Mouse (Mus musculus) T-cell, adult 2 months (primary cell): ENCODE data around the gene Larp7.

Source experiments
- DNase-seq: peaks from one replicate; pipeline ENCODE4 v3.0.0; 2022; ENCODE audit warnings: low spot score

The Larp7 gene

DNA sequence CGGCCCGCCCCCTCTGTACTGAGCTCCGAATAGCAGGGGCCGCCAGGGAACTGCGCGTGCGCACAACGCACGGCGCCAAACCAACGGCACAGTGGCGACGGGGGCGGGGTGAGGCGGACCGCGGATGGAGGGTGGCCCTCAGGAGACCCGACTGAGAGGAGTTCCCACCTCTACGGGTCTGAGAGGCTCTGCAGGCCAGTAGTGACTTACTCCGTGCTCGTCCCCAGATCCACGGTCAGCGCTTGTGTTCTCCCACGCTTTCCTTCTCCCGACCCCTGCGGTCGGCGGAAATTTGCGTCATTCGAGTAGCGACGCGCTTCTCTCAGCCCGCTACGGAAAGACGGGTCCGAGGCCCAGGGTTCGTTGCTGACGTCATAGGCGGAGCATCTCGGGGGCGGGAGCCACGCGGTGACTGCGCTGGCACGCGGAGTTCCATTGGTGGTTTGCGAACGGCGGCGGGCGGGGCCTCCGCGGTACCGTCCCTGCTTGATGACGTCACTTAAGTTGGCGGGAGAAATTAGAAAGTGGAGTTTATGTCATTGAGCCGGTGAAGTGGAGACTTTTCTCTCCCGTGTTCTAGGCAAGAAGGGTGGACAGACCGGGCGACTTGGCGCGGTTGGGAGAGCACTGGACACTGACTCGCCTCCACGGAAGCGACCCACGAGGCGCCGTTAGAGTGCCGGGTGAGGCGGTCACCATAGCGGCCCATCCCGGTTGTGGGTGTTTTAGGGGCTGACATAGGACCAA, at the start of gene Larp7, which contains the start of gene Zgrf1:
TSS of gene Larp7 (minus strand) at position 377 of the 747 bp plus-strand sequence.
TSS of gene Zgrf1 (plus strand) at position 517 of the 747 bp plus-strand sequence.
- peak; percentile 99 for DNase-seq

GRCm38 (mm10) chr3:127597136-127597535, 44.0 kb upstream of the Larp7 start:
- DNase-seq = no peak

DNA sequence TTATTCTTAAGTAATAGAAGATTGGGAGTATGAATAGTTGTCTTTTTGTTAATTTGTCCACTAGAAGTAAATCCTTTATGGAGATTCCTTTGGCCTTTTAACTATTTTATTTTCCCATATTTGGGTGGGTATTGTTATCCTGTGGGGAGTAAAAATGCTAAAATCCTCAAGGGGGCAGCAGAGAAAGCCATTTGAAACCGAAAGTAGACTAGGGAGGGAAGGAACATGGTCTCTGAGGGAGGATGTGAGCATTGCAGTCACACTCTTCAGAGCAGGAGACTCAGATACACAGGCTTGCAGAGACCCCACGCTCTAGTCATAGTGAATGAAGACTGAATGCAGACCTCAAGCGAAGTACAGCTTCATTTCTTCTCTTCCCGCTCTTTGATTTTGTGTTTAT, 19.4 kb upstream of the Larp7 start:
- DNase-seq = peak; percentile 69

- no peak for DNase-seq
Observed at GRCm38 (mm10) chr3:127565129-127565528, 12.0 kb upstream of the Larp7 start.

DNA sequence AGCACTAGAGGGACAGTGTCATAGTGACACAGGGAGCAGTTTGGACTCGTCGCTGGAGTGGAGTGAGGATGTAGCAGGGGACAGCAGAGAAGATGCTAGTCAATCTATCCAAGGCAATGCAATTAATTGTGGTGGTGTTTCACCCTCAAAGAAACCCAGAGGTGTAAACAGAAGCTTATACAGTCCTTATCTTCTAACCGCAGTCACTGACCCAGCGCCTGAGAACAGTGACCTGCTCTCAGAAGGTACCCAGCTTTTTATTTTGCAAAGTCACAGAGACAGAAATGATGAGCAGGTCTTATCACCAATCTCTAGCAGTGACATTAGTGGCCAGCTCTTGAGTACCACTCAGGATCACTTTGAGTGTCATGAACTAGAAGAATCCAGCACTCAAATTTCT, 9.8 kb upstream of the Larp7 start:
- no peak for DNase-seq

DNA sequence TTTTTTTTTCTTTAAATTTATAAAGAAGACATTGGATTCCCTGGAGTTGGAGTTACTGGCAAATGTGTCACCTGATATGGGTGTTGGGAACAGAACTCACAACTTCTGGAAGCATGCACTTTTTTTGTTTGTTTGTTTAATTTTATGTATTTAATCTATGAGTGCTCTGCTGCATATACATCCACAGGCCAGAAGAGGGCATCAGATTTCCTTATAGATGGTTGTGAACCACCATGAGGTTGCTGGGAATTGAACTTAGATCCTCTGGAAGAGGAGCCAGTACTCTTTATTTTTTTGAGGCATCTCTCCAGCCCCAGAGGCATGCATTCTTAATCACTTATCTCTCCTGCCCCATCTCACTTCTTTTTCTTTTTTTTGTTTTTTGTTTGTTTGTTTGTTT, 5.1 kb upstream of the Larp7 start:
- DNase-seq = no peak

DNA sequence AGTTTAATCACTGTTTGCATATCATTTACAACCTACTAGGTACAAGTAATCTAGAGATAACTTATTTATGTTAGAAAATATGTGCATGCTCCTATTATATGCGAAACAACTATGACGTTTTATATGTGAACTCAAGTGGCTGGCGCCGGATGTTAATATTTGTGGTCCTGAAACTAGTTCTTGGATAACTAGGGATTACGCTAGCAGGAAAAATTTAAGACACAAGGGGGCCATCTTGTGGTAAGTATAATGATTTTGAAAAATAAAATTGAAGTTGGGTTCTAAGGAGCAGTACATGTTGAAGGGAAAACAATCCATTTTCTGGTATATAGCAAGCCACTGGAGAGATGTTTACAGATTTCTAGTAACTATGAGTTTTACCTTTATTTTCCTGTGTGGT, 1.6 kb upstream of the Larp7 start:
- no peak for DNase-seq

DNA sequence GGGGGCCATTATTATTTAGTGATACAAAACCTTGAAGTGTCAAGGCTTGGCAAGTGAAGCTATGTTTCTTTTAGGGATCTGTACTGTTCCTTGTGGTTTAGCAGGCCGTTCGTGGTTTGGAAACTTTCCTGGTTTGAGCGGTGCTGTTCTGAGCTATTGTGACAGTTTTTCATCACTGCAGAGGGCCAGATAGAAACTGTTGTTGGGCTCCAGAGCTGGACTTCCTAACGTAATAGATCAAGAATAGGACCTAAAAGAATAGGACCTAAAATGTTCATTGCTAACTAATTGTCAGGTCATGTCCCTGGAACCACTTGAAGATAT, 533 bp upstream of the Larp7 start:
- no peak for DNase-seq

DNA sequence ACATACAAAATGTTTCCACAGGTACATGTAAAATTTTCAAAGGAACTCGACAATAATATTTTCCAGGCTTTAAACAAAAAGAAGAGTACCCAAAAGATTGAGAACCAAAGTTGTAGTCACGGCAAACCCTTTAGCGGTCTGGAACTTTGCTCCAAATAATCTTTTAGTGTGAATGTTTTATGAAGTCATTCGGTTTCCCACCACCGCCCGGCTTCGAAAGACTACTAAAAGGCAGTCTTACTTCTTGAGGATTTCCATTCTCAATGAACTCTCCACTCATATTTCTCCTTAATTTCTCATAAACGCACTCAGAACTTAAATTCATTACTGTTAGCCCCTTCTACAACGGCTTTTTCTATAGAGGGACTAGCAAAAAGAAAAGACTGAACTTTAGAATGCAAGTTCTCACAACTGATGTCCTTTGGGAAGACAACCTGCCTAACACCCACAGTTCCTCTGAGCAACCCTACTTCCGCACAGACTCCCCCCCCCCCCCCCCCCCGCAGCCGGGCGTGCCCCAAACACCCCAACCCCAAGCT, 646 bp downstream of the Larp7 start:
- no peak for DNase-seq

DNA sequence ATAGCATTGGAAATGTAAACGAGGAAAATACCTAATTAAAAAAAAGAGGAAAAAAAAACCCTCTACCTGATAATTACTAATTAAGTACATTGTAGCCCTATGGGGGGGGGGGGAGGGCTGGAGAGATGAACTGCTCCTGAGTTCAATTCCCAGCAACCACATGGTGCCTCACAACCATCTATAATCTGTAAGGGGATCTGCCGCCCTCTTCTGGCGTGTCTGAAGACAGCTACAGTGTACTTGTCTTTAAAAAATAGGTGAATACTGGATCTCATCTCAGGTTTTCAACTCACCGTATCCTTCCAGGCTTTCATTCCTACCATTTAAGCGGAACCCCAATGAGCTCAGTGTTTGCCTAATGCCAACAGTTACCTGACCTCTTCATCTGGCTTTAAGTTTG, 5.3 kb downstream of the Larp7 start:
- peak; percentile 18 for DNase-seq

GRCm38 (mm10) chr3:127544610-127545121, 8.5 kb downstream of the Larp7 start:
- DNase-seq = no peak

DNA sequence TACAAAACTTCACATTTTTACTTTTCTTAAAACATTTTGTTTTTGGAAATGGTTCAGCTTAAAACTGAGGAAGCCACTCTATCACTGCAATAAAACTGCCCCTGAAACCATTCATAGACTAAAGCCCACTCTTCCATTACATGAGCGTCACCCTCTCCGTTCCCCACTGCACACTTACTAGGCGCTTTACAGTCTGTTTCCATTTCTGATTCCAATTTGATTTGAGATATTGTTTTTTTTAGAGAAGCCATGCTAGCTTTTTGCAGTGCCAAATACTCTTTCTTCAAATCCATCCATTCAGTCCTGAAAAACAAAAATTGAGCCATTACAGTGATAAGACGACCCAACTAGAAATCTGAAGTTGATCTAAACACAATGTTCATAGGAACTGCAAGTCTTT, 9.2 kb downstream of the Larp7 start:
- DNase-seq = no peak

- DNase-seq = no peak
Observed at GRCm38 (mm10) chr3:127539193-127539592, 14.0 kb downstream of the Larp7 start.

DNA sequence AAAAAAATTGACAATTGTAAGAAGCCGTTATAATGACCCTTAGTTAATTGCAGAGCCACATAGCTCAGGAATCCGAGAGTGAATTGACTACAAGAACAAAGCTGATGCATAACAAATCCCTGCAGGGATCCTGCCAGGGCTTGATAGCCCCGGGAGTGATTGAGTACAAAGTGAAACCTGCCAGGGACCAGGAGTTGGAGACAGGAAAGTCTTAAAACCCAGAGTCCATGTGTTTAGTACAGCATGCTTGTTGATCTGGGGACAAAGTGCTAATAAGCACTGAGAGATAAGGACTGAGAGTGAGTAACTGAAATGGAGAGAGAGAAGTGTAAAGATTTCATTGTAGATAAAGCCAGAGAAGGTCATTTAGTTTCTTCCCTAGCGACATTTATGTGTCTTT, 22.9 kb downstream of the Larp7 start:
- no peak for DNase-seq

- no peak for DNase-seq
Observed at GRCm38 (mm10) chr3:127529824-127530223, 23.3 kb downstream of the Larp7 start.

GRCm38 (mm10) chr3:127529210-127529609, 23.9 kb downstream of the Larp7 start:
- no peak for DNase-seq

DNA sequence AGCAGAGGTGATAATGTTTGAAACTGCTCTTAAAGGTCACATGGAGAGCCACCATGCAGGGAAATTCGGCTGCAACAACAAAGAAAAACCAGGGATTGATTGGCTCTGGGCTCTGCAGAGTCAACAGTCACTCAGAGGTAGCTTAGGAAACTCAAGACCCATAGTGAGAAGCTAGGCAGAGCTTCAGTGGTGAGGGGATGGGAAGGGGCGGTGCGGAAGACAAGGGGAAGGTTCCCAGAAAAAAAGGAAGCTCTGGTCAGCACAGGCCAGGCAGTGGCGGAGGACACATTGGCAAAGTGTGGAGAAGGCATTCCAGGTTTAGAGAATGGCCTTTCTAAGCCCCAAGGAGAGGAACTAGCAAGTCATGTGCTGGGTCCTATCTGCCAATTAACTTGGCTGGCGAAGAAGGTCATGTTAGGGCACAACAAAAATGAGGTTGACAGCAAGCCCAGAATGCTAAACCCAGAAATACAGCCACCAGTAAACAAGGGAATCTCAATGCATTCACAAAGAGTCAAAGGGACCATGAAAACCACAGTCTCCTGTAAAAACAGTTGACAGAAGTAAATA, 25.6 kb downstream of the Larp7 start:
- DNase-seq = no peak

DNA sequence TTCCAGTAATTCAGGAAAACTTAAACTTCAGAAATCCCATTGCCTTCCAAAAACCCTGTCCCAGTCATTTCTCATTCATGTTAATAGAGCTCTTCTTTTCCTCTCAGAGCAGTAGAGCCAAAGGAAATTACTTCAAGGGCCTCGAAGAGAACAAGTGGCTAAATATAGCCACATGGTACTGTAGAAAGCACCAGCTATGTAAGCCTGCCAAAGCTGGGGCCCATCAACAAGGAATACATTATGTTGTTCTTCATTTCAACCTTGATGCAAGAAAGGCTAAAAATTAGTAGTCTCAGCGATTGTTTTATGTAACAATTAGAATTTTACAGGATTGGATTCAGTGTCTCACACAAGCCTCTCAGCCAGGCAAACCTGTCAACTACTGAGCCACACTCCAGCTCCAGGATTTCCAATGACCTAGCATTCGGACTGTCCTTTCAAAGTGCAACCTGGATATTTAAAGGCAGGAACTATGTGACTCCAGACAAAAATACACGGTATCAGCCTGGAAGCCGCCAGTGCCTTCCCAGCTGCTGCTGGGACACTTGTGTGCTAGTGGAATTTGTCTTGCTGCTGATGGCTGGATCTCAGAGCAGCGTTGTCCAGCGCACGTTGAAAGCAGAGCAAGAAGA, 27.8 kb downstream of the Larp7 start:
- no peak for DNase-seq

- DNase-seq = no peak
Observed at GRCm38 (mm10) chr3:127521156-127521555, 32.0 kb downstream of the Larp7 start.

GRCm38 (mm10) chr3:127520300-127520699, 32.8 kb downstream of the Larp7 start:
- no peak for DNase-seq

DNA sequence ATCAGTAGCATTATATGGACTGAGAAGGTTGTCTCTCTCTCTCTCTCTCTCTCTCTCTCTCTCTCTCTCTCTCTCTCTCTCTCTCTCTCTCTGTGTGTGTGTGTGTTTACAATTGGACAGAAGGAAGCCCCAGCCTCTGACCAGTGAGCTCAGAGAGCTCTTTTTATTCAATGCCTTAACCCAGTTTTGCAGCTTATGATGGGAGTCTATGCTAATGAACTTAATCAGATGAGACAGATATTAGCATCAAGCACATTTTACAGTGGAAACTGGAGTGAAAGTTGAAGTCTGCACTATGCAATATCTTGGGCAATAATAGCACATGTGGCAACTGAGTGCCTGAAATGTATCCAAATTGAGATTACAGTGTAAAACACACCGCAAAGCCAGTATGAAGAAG, 37.9 kb downstream of the Larp7 start:
- no peak for DNase-seq

- DNase-seq = no peak
Observed at GRCm38 (mm10) chr3:127513699-127514098, 39.5 kb downstream of the Larp7 start.

GRCm38 (mm10) chr3:127512794-127513335, 40.3 kb downstream of the Larp7 start:
- no peak for DNase-seq
